Mouse (Mus musculus) lung, postnatal 10 days (tissue): ENCODE measurements around the gene Foxn1.

Experiments used
- DNase-seq: peaks from one replicate; pipeline ENCODE4 v3.0.0; 2021

The Foxn1 gene

GRCm38 (mm10) chr11:78355471-78356238 is 30.7 kb downstream of the Foxn1 start:
- peak; percentile 77 for DNase-seq

- no peak for DNase-seq
These were observed 31.5 kb downstream of the Foxn1 start for GRCm38 (mm10) chr11:78354905-78355304.

- DNase-seq, result no peak
These were observed 33.3 kb downstream of the Foxn1 start for GRCm38 (mm10) chr11:78353081-78353480.

GRCm38 (mm10) chr11:78349441-78350358 is 36.7 kb downstream of the Foxn1 start:
- no peak for DNase-seq

GRCm38 (mm10) chr11:78348474-78348873 is 37.9 kb downstream of the Foxn1 start:
- DNase-seq, result no peak

GRCm38 (mm10) chr11:78347908-78348307 is 38.5 kb downstream of the Foxn1 start:
- peak; percentile 62 for DNase-seq

- DNase-seq, result peak; percentile 83
These were observed 39.1 kb downstream of the Foxn1 start for GRCm38 (mm10) chr11:78347070-78347754.

GRCm38 (mm10) chr11:78346326-78347069 is 39.9 kb downstream of the Foxn1 start:
- DNase-seq, result no peak

- DNase-seq, result peak; percentile 26
These were observed 40.6 kb downstream of the Foxn1 start for GRCm38 (mm10) chr11:78345801-78346200.

- DNase-seq, result peak; percentile 78
These were observed 41.3 kb downstream of the Foxn1 start for GRCm38 (mm10) chr11:78344890-78345715.

GRCm38 (mm10) chr11:78344328-78344889 is 41.9 kb downstream of the Foxn1 start:
- no peak for DNase-seq

- DNase-seq, result peak; percentile 82
These were observed 42.7 kb downstream of the Foxn1 start, which contains the start of gene Unc119 for GRCm38 (mm10) chr11:78343381-78344327. Unc119 (plus strand) TSS chr11:78343482.

- DNase-seq, result no peak
These were observed 44.7 kb downstream of the Foxn1 start for GRCm38 (mm10) chr11:78341702-78342101.

GRCm38 (mm10) chr11:78337040-78337439 is 49.3 kb downstream of the Foxn1 start:
- DNase-seq, result no peak

- no peak for DNase-seq
These were observed 52.4 kb downstream of the Foxn1 start for GRCm38 (mm10) chr11:78333992-78334391.

- DNase-seq, result no peak
These were observed 53.7 kb downstream of the Foxn1 start for GRCm38 (mm10) chr11:78332676-78333075.

GRCm38 (mm10) chr11:78328512-78329056 is 57.8 kb downstream of the Foxn1 start:
- no peak for DNase-seq

- peak; percentile 99 for DNase-seq
These were observed 58.5 kb downstream of the Foxn1 start, which contains the start of gene Pigs for GRCm38 (mm10) chr11:78327634-78328511. Pigs (plus strand) TSS chr11:78328415.
